26 mouse cellular contexts compared by ENCODE assay signal in genomic region chr5:110438591-110438990, GRCm38 (mm10). TPM values are rescaled to one million over a fixed set of nuclear protein-coding genes. Genes with fewer than 3 reads are reported as not detected.
A peak's percentile ranks its signal among the peaks of the same experiment; 100 is the strongest.
DNase-seq lines count a peak whose midpoint lies in the region; ATAC-seq and TF ChIP-seq lines count a peak whose summit lies in the region.
"Had no signal": no experiment of that assay in that cellular context is flagged by ENCODE, and none has a peak within 500 bp of the region (broad histone marks: within the 10 kb centered on the region; RNA-seq: fewer than 3 reads in every experiment).

No protein-coding gene starts in this region.

- H3K4me2 ChIP-seq in heart, embryonic 11.5 days = no peak overlapping the region
- H3K4me2 ChIP-seq: forebrain, embryonic 15.5 days; hindbrain, embryonic 14.5 days; liver, embryonic 15.5 days; lung, embryonic 15.5 days; neural tube, embryonic 13.5 days had no signal

- ATAC-seq in heart, embryonic 11.5 days (replicated peaks; ENCODE audit: insufficient number of reproducible peaks, low FRiP score, low TSS enrichment) = no peak
- ATAC-seq in megakaryocyte, adult 5-6 weeks (ENCODE audit: poor library complexity, severe bottlenecking) = no peak
- ATAC-seq: CD4-positive, CD25-positive, alpha-beta regulatory T cell, adult 4 months; forebrain, embryonic 15.5 days; midbrain, embryonic 16.5 days had no signal

- DNase-seq in heart, adult 9 months (ENCODE audit: low spot score in 2 of 2) = no peak
- no peak for DNase-seq in ES-E14 (ENCODE audit: low read depth, low spot score)
- no peak for DNase-seq in layer of hippocampus, adult 8-10 months (ENCODE audit: low spot score in 2 of 2)
- no peak for DNase-seq in ovary, postnatal 36 days (ENCODE audit: low spot score)
- DNase-seq: adrenal gland, adult 8-10 months; cerebellum, adult 2 months; heart, adult 2 months; kidney, adult 8-10 months; kidney, postnatal 4 days; layer of hippocampus, postnatal 36 days; left cerebral cortex, postnatal 4 days; retina, postnatal 1 day; right cerebral cortex, postnatal 14 days; thymus, postnatal 4 days had no signal

- peaks cover 26% of the 10 kb centered on the region for H3K4me1 ChIP-seq in heart, embryonic 11.5 days (ENCODE audit: control insufficient read depth, insufficient read depth, low read length)
- peaks cover 97% of the 10 kb centered on the region for H3K4me1 ChIP-seq in megakaryocyte, embryonic 14.5 days
- H3K4me1 ChIP-seq in ES-E14 (ENCODE audit: control insufficient read depth in 2 of 2, insufficient read depth in 2 of 2, low read length in 2 of 2, poor library complexity in 1 of 2) = peaks cover 23 to 38% of the 10 kb centered on the region in 2 experiments

- H3K27me3 ChIP-seq in heart, embryonic 11.5 days (ENCODE audit: control insufficient read depth, insufficient read depth, low read length) = no peaks in the 10 kb centered on the region
- H3K27me3 ChIP-seq in megakaryocyte, embryonic 14.5 days (replicated peaks) = no peaks in the 10 kb centered on the region
- H3K27me3 ChIP-seq: forebrain, embryonic 15.5 days; liver, embryonic 15.5 days; lung, embryonic 15.5 days; neural tube, embryonic 13.5 days had no signal

- in situ Hi-C loops in ES-E14 (cut with MboI; ENCODE audit: low sequenced_read_pairs in 2 of 2, unreplicated experiment in 2 of 2) = no loop called here

- no peak overlapping the region for H3K4me3 ChIP-seq in heart, embryonic 11.5 days (ENCODE audit: low read depth, low read length)
- H3K4me3 ChIP-seq in megakaryocyte, embryonic 14.5 days (replicated peaks) = peak overlapping the region; percentile 38
- no peak overlapping the region for H3K4me3 ChIP-seq in ES-E14 (ENCODE audit: insufficient read depth in 1 of 2, low read depth in 1 of 2, low read length in 2 of 2, poor library complexity in 1 of 2, severe bottlenecking in 1 of 2)
- H3K4me3 ChIP-seq: forebrain, embryonic 15.5 days; heart, adult 2 months; liver, embryonic 15.5 days; lung, embryonic 15.5 days; neural tube, embryonic 13.5 days had no signal

- no peaks in the 10 kb centered on the region for H3K36me3 ChIP-seq in heart, embryonic 11.5 days (ENCODE audit: control insufficient read depth, insufficient read depth, low read length)
- peaks cover 35% of the 10 kb centered on the region for H3K36me3 ChIP-seq in megakaryocyte, embryonic 14.5 days (replicated peaks; ENCODE audit: low read length)
- peaks cover 5% of the 10 kb centered on the region; the same call in 1 of the 2 replicates for H3K36me3 ChIP-seq in ES-E14 (ENCODE audit: control insufficient read depth, insufficient read depth, low read length, poor library complexity, severe bottlenecking)
- H3K36me3 ChIP-seq: forebrain, embryonic 15.5 days; lung, embryonic 15.5 days; neural tube, embryonic 13.5 days had no signal

- H3K9ac ChIP-seq in heart, embryonic 11.5 days (ENCODE audit: low read depth, low read length) = peak overlapping the region; percentile 34; the same call in 1 of the 2 replicates
- peak overlapping the region; percentile 12; the same call in 1 of the 2 replicates for H3K9ac ChIP-seq in ES-E14 (ENCODE audit: insufficient read depth, low read depth, low read length, poor library complexity, severe bottlenecking)
- H3K9ac ChIP-seq: forebrain, embryonic 15.5 days; hindbrain, embryonic 14.5 days; liver, embryonic 15.5 days; lung, embryonic 15.5 days; neural tube, embryonic 13.5 days had no signal

- no peak overlapping the region for H3K27ac ChIP-seq in heart, embryonic 11.5 days (ENCODE audit: low read depth, low read length)
- H3K27ac ChIP-seq in ES-E14 (ENCODE audit: insufficient read depth, low read depth, low read length, poor library complexity, severe bottlenecking) = peak overlapping the region; percentile 81
- H3K27ac ChIP-seq: forebrain, embryonic 15.5 days; hindbrain, embryonic 14.5 days; kidney, postnatal 0 days; liver, embryonic 15.5 days; lung, embryonic 15.5 days; neural tube, embryonic 13.5 days had no signal

- WGBS in heart, embryonic 11.5 days (ENCODE audit: insufficient replicate concordance) = 67% methylated on average over 3 of the region's 3 CpGs

- H3K9me3 ChIP-seq in heart, embryonic 11.5 days (replicated peaks; ENCODE audit: control insufficient read depth, low read length) = no peaks in the 10 kb centered on the region
- no peaks in the 10 kb centered on the region for H3K9me3 ChIP-seq in megakaryocyte, embryonic 14.5 days
- H3K9me3 ChIP-seq in ES-E14 (ENCODE audit: control insufficient read depth, insufficient read depth, low read depth, low read length) = no peaks in the 10 kb centered on the region
- H3K9me3 ChIP-seq: forebrain, embryonic 15.5 days; G1E; liver, embryonic 15.5 days; lung, embryonic 15.5 days; neural tube, embryonic 13.5 days had no signal

TF ChIP-seq in ES-E14, 5 proteins besides CTCF, POLR2A, EP300 and RAD21:
- TF ChIP-seq ZC3H11A (IDR thresholded peaks at IDR 0.05; ENCODE audit: borderline replicate concordance, low read depth, low read length) = no peak
- TF ChIP-seq HCFC1 (IDR thresholded peaks at IDR 0.05; ENCODE audit: borderline replicate concordance, insufficient read depth, low read length) = no peak
- no peak for TF ChIP-seq CHD2 (IDR thresholded peaks at IDR 0.05; ENCODE audit: low read depth, low read length)

RNA-seq across cellular contexts. Expression of gene Fbrsl1, which starts 9.7 kb away (rescaled TPM):
- polyA plus RNA-seq in heart, embryonic 11.5 days (2014; fragmentation: Nextera tagmentation; extraction: Ambion mirVana) = 8.1 and 10.2 TPM in 2 replicates
- polyA plus RNA-seq in megakaryocyte, embryonic 14.5 days (2012; ENCODE audit: insufficient read depth, low replicate concordance) = 66.5 and 136 TPM in 2 replicates
- 25.6 and 32.8 TPM in 2 replicates for total RNA-seq in megakaryocyte, adult 5-6 weeks (2015)
- 12.3 and 26.0 TPM in 2 replicates for total RNA-seq in megakaryocyte, adult 5-6 weeks (2017)
- 44.4 and 51.7 TPM in 2 replicates for total RNA-seq in ES-E14 (2012; rRNA removed)
- 10 to 100 TPM; 64.9 to 81.4 (median 71.7) TPM for total RNA-seq in layer of hippocampus, adult 8-10 months (2022)
